Mouse (Mus musculus): ENCODE results near the gene Ankrd40. TPM values are rescaled to one million over a fixed set of nuclear protein-coding genes. Genes with fewer than 3 reads are reported as not detected.
A peak's percentile ranks its signal among the peaks of the same experiment; 100 is the strongest.

Gene Ankrd40
- polyA plus RNA-seq, 1 experiment from 2014 or later: 16.3 TPM

GRCm38 (mm10) chr11:94316528-94316927 is 11.3 kb upstream of the Ankrd40 start:
- peaks cover 46% of the 10 kb centered on the region for H3K4me1 ChIP-seq
- no peak overlapping the region for H3K4me3 ChIP-seq
- 78% methylated on average over 2 of the region's 2 CpGs for WGBS
- H3K27ac ChIP-seq: no peak overlapping the region
- no peaks in the 10 kb centered on the region for H3K27me3 ChIP-seq (ENCODE audit: insufficient read depth, poor library complexity, severe bottlenecking)
- DNase-seq (ENCODE audit: low spot score): no peak
- H3K36me3 ChIP-seq: peaks cover 18% of the 10 kb centered on the region
- no peaks in the 10 kb centered on the region for H3K9me3 ChIP-seq

DNA sequence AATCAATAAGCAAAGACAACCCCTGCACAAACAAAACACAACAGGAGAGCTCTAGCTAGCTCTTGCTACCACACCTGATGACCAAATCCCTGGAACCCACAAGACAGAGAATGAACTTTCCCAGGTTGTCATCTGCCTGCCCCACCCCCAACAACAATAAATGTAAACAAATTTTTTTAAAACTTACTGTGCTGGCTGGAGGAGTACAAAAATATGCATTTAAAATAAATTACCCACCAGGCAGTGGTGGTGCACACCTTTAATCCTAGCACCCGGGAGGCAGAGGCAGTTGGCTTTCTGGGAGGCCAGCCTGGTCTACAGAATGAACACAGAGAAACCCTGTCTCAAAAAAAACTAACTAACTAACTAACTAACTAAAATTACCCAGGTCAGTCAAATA is 10.8 kb upstream of the Ankrd40 start:
- WGBS: 82% methylated on average over 1 of the region's 1 CpGs
- Histone ChIP-seq H3K4me3 (no peak overlapping the region), H3K4me1 (peaks cover 49% of the 10 kb centered on the region), H3K27me3 (ENCODE audit: insufficient read depth, poor library complexity, severe bottlenecking) (no peaks in the 10 kb centered on the region), H3K36me3 (peaks cover 18% of the 10 kb centered on the region), H3K9me3 (no peaks in the 10 kb centered on the region), H3K27ac (no peak overlapping the region)
- DNase-seq (ENCODE audit: low spot score): no peak

DNA sequence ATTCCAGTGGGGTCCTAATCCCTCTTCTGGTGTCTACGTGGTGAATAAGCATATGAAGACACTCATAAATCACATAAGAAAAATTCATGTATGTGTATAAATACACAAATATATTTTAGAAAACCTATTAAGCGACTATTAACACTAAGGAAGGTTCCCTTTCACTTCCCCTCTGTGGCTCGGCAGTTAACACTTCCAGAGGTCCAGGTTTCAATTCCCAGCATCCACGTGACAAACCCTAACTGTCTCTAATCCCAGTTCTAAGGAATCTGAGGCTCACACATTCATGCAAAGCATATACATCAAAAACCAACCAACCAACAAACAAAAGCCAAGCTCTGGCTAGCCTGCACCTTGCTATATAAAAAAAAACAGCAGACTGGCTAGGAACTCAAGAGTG is 10.3 kb upstream of the Ankrd40 start:
- DNase-seq (ENCODE audit: low spot score): no peak
- Histone ChIP-seq H3K4me1 (peaks cover 50% of the 10 kb centered on the region), H3K36me3 (peaks cover 18% of the 10 kb centered on the region), H3K27me3 (ENCODE audit: insufficient read depth, poor library complexity, severe bottlenecking) (no peaks in the 10 kb centered on the region), H3K9me3 (no peaks in the 10 kb centered on the region), H3K27ac (no peak overlapping the region), H3K4me3 (no peak overlapping the region)
- 64% methylated on average over 4 of the region's 4 CpGs for WGBS

GRCm38 (mm10) chr11:94318056-94318455 is 9.7 kb upstream of the Ankrd40 start:
- Histone ChIP-seq H3K4me3 (no peak overlapping the region), H3K27ac (no peak overlapping the region), H3K36me3 (peaks cover 18% of the 10 kb centered on the region), H3K9me3 (no peaks in the 10 kb centered on the region), H3K27me3 (ENCODE audit: insufficient read depth, poor library complexity, severe bottlenecking) (no peaks in the 10 kb centered on the region), H3K4me1 (peaks cover 54% of the 10 kb centered on the region)
- WGBS: 79% methylated on average over 5 of the region's 5 CpGs
- no peak for DNase-seq (ENCODE audit: low spot score)

GRCm38 (mm10) chr11:94320969-94321930 is 6.6 kb upstream of the Ankrd40 start:
- Histone ChIP-seq H3K4me3 (peak overlapping the region; percentile 100), H3K9me3 (no peaks in the 10 kb centered on the region), H3K27me3 (ENCODE audit: insufficient read depth, poor library complexity, severe bottlenecking) (no peaks in the 10 kb centered on the region), H3K4me1 (peaks cover 34% of the 10 kb centered on the region), H3K27ac (peak overlapping the region; percentile 100), H3K36me3 (peaks cover 18% of the 10 kb centered on the region)
- peak; percentile 79 for DNase-seq (ENCODE audit: low spot score)
- WGBS: under 1% methylated on average over 67 of the region's 67 CpGs

GRCm38 (mm10) chr11:94321931-94322400 is 5.8 kb upstream of the Ankrd40 start, which contains the start of gene Luc7l3:
TSS of gene Luc7l3 (minus strand) at chr11:94321988.
- peak; percentile 97 for DNase-seq (ENCODE audit: low spot score)
- Histone ChIP-seq H3K27ac (peak within 1 kb of the TSS; percentile 100), H3K36me3 (peaks cover 18% of the 10 kb centered on the region), H3K4me1 (peaks cover 31% of the 10 kb centered on the region), H3K4me3 (peak within 1 kb of the TSS; percentile 100), H3K9me3 (no peaks in the 10 kb centered on the region), H3K27me3 (ENCODE audit: insufficient read depth, poor library complexity, severe bottlenecking) (no peaks in the 10 kb centered on the region)
- WGBS: 0% methylated on average over 36 of the region's 36 CpGs

GRCm38 (mm10) chr11:94322636-94323035 is 5.2 kb upstream of the Ankrd40 start:
- H3K27ac ChIP-seq: peak overlapping the region; percentile 100
- peak overlapping the region; percentile 100 for H3K4me3 ChIP-seq
- no peak for DNase-seq (ENCODE audit: low spot score)
- peaks cover 27% of the 10 kb centered on the region for H3K4me1 ChIP-seq
- peaks cover 18% of the 10 kb centered on the region for H3K36me3 ChIP-seq
- H3K9me3 ChIP-seq: no peaks in the 10 kb centered on the region
- WGBS: 25% methylated on average over 5 of the region's 5 CpGs
- H3K27me3 ChIP-seq (ENCODE audit: insufficient read depth, poor library complexity, severe bottlenecking): no peaks in the 10 kb centered on the region

GRCm38 (mm10) chr11:94323271-94323925 is 4.4 kb upstream of the Ankrd40 start:
- H3K27ac ChIP-seq: peak overlapping the region; percentile 100; the same call in 1 of the 2 replicates
- 85% methylated on average over 5 of the region's 5 CpGs for WGBS
- no peak for DNase-seq (ENCODE audit: low spot score)

DNA sequence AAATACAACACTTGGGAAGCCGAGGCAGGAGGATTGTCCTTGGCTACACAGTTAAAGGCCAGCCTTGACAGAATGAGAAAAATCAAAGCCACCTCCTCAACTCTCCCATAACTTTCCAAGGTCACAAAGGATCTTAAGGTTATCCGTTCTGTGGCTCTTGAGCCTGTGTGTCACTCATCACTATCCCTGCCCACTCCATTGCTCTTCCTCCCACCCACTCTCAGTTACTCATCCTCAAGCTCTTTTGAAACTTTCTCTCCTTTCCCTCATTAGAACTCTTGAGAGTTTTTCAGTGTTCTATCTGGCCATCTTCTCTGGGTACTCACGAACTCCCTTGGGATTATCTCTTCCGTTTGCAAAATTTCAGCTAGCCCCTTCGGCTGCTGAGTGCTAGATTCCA is 3.2 kb upstream of the Ankrd40 start:
- DNase-seq (ENCODE audit: low spot score): no peak

More at GRCm38 (mm10) chr11:94323271-94323925, 4.4 kb upstream of the Ankrd40 start:
- peaks cover 13% of the 10 kb centered on the region for H3K36me3 ChIP-seq
- H3K4me1 ChIP-seq: peaks cover 27% of the 10 kb centered on the region
- H3K4me3 ChIP-seq: no peak overlapping the region
- H3K27me3 ChIP-seq (ENCODE audit: insufficient read depth, poor library complexity, severe bottlenecking): no peaks in the 10 kb centered on the region
- H3K9me3 ChIP-seq: no peaks in the 10 kb centered on the region

DNA sequence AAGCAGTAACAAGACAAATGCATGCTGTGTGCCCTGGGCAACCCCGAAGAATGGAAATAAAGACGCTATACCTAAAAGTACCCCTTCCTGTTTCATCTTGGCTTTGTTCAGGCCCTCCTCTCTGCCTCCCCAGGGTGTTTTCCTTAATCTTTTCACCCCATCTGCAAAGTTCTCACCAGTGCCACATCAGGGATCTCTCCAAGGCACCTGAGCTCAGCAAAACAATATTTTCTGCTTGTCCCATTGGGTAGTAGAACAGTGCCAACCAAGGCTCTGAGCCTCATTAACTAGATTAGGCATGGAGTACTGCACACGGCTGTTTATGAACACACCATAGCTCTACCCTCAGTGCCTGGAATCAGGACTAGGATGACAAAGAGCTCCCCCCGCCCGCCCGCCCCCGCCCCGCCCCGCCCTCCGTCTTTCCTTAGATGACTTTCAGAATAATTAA is 815 bp upstream of the Ankrd40 start:
- 0 out of 2 replicates have a peak, but pooled peaks cover under 1% of the 10 kb centered on the region for H3K36me3 ChIP-seq
- H3K4me1 ChIP-seq: peaks cover 37% of the 10 kb centered on the region
- H3K4me3 ChIP-seq: peak overlapping the region; percentile 89
- H3K27me3 ChIP-seq (ENCODE audit: insufficient read depth, poor library complexity, severe bottlenecking): no peaks in the 10 kb centered on the region
- peak overlapping the region; percentile 99 for H3K27ac ChIP-seq
- DNase-seq (ENCODE audit: low spot score): no peak
- 7% methylated on average over 10 of the region's 10 CpGs for WGBS
- H3K9me3 ChIP-seq: no peaks in the 10 kb centered on the region

More for the DNA sequence above, 3.2 kb upstream of the Ankrd40 start:
- Histone ChIP-seq H3K27ac (no peak overlapping the region), H3K36me3 (peaks cover 3% of the 10 kb centered on the region; the same call in 1 of the 2 replicates), H3K27me3 (ENCODE audit: insufficient read depth, poor library complexity, severe bottlenecking) (no peaks in the 10 kb centered on the region), H3K4me1 (peaks cover 29% of the 10 kb centered on the region), H3K9me3 (no peaks in the 10 kb centered on the region), H3K4me3 (no peak overlapping the region)
- WGBS: 60% methylated on average over 5 of the region's 5 CpGs

- Histone ChIP-seq H3K36me3 (0 out of 2 replicates have a peak, but pooled peaks cover 2% of the 10 kb centered on the region), H3K9me3 (no peaks in the 10 kb centered on the region), H3K27ac (peak overlapping the region; percentile 99), H3K4me1 (peaks cover 37% of the 10 kb centered on the region), H3K4me3 (peak overlapping the region; percentile 89), H3K27me3 (ENCODE audit: insufficient read depth, poor library complexity, severe bottlenecking) (no peaks in the 10 kb centered on the region)
- WGBS: 5% methylated on average over 10 of the region's 10 CpGs
- no peak for DNase-seq (ENCODE audit: low spot score)
Observed at GRCm38 (mm10) chr11:94328644-94329025, 834 bp downstream of the Ankrd40 start.

- WGBS: 54% methylated on average over 4 of the region's 4 CpGs
- Histone ChIP-seq H3K36me3 (peaks cover 4% of the 10 kb centered on the region), H3K27me3 (ENCODE audit: insufficient read depth, poor library complexity, severe bottlenecking) (no peaks in the 10 kb centered on the region), H3K27ac (no peak overlapping the region), H3K4me1 (peaks cover 37% of the 10 kb centered on the region), H3K4me3 (0 out of 2 replicates have a peak overlapping the region, but pooled peaks have one; percentile 89), H3K9me3 (no peaks in the 10 kb centered on the region)
- no peak for DNase-seq (ENCODE audit: low spot score)
Observed at GRCm38 (mm10) chr11:94329270-94329891, 1.6 kb downstream of the Ankrd40 start.

All from heart, embryonic 10.5 days (tissue).